Mouse (Mus musculus) kidney, adult 2 months (tissue): ENCODE data around the gene Pnrc2.

Experiments
- CTCF ChIP-seq: fragments of 200-500 bp; conservative IDR thresholded peaks from 2 replicates; pipeline ENCODE4 v1.5.1; 2011; ENCODE audit warnings: low read depth, mild to moderate bottlenecking, control low read depth, low read length, moderate library complexity, mixed read lengths; ENCODE audit not compliant: insufficient read depth, insufficient read length
- POLR2A ChIP-seq: fragments of 200-500 bp; IDR thresholded peaks from one replicate; pipeline ENCODE4 v1.6.1; 2011; ENCODE audit warnings: low read depth, low read length, control low read depth

DNA sequence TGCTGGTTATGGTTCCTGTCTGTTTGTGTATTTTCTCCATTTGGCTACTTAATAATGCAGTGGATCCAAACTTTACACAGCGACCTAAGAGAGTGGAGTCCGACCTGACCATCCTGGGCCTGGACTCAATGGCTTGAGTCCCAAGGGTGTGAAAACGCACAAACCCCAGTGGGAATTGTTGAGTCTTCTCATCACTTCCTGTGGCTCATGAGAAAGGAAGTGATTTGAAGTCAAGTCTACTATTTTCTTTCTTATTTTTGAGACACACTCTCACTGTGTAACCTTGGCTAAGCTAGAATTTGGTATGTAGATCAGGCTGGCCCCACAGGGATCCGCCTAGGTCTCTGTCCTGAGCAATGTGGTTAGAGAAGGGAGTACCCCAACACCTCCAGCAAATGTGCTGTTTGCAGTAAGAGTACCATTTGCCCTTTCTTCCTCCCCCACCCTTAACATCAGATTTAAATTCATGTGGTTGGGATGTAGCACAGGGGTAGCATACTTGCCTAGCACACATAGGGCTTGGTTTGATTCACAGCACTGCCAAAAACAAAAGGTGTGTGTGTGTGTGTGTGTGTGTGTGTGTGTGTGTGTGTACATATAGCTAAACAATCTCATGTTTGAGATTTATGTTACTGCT, 29.1 kb upstream of the Pnrc2 start:
- no peak for TF ChIP-seq POLR2A
- TF ChIP-seq CTCF, result no peak
